Mouse (Mus musculus) lung, postnatal 0 days (tissue): ENCODE data around the gene Alk.

ENCODE experiments used
- CTCF ChIP-seq: IDR thresholded peaks from 2 replicates; pipeline ENCODE4 v1.5.1; 2016; ENCODE audit warnings: antibody characterized with exemption, mild to moderate bottlenecking
- EP300 ChIP-seq: IDR thresholded peaks from 2 replicates; pipeline ENCODE4 v1.6.1; 2016; ENCODE audit warnings: antibody characterized with exemption, mild to moderate bottlenecking, control low read depth

DNA sequence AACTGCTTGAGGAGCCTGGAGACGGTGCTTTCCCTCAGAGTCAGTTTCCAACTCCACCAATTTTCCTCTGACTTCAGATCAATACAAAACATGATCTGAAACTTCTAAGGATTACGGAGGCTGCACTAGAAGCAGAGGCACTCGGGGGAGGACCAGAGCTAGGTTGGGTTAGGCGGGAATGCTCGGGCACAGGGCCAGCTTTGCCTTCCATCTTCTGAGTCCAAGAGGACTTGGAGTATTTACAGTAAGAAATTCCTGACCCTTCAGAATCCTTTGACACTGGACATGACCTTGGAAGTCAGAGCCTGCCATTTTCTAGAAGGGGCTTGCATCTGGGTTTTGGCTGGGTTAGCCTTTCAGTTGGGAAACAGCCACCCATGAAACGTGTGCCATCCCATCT lies 536.3 kb downstream of the Alk start:
- TF ChIP-seq CTCF, result no peak
- no peak for TF ChIP-seq EP300
